In genomic region chr4:97771426-97771825, GRCm38 (mm10) we compare ENCODE assay signal across 9 mouse cellular contexts. TPM values are rescaled to one million over a fixed set of nuclear protein-coding genes. Genes with fewer than 3 reads are reported as not detected.
DNase-seq lines count a peak whose midpoint lies in the region; ATAC-seq and TF ChIP-seq lines count a peak whose summit lies in the region.
"Had no signal": no experiment of that assay in that cellular context is flagged by ENCODE, and none has a peak within 500 bp of the region (broad histone marks: within the 10 kb centered on the region; RNA-seq: fewer than 3 reads in every experiment).

No protein-coding gene starts in this region.

- H3K4me1 ChIP-seq in heart, adult 2 months (ENCODE audit: control insufficient read depth, insufficient read depth, low read length): peaks cover 6% of the 10 kb centered on the region
- H3K4me1 ChIP-seq in limb, embryonic 15.5 days: peaks cover 19% of the 10 kb centered on the region
- H3K4me1 ChIP-seq in stomach, postnatal 0 days (replicated peaks; ENCODE audit: control insufficient read depth, insufficient read depth): 0 out of 2 replicates have a peak, but pooled peaks cover 4% of the 10 kb centered on the region

- intact Hi-C loops in heart, adult 2 months (cut with DNase I): no loop called here
- intact Hi-C loops in heart, postnatal 10 days (cut with DNase I): loop anchor here (5.0 kb wide), 1 partner anchor 336 kb away; no protein-coding TSS in a partner anchor

- H3K4me2 ChIP-seq in limb, embryonic 15.5 days: peak overlapping the region; percentile 56
- H3K4me2 ChIP-seq in stomach, postnatal 0 days (replicated peaks; ENCODE audit: low read depth): peak overlapping the region; percentile 52

- TF ChIP-seq EP300 in heart, adult 2 months (IDR thresholded peaks at IDR 0.05; ENCODE audit: insufficient read depth, low read depth, low read length): no peak
- TF ChIP-seq EP300 in stomach, postnatal 0 days (optimal IDR thresholded peaks at IDR 0.05): no peak

- peaks cover 12% of the 10 kb centered on the region; the same call in 1 of the 2 replicates for H3K36me3 ChIP-seq in heart, adult 2 months (ENCODE audit: control insufficient read depth, insufficient read depth, low read length)
- H3K36me3 ChIP-seq in limb, embryonic 15.5 days: no peaks in the 10 kb centered on the region
- H3K36me3 ChIP-seq in stomach, postnatal 0 days (ENCODE audit: control insufficient read depth, insufficient read depth, low read length): no peaks in the 10 kb centered on the region

- H3K9me3 ChIP-seq in limb, embryonic 15.5 days: no peaks in the 10 kb centered on the region
- no peaks in the 10 kb centered on the region for H3K9me3 ChIP-seq in stomach, postnatal 0 days (ENCODE audit: control insufficient read depth, low read length)

- no peaks in the 10 kb centered on the region for H3K79me2 ChIP-seq in heart, adult 2 months (replicated peaks; ENCODE audit: control insufficient read depth, insufficient read depth, low read length)

- WGBS in heart, adult 2 months: 3% methylated on average over 5 of the region's 5 CpGs
- 19% methylated on average over 5 of the region's 5 CpGs for WGBS in limb, embryonic 15.5 days
- WGBS in stomach, postnatal 0 days: 11% methylated on average over 5 of the region's 5 CpGs

- peak overlapping the region; percentile 90 for H3K27ac ChIP-seq in heart, adult 2 months
- peak overlapping the region; percentile 97 for H3K27ac ChIP-seq in limb, embryonic 15.5 days
- peak overlapping the region; percentile 95 for H3K27ac ChIP-seq in stomach, postnatal 0 days (replicated peaks)

- H3K27me3 ChIP-seq in heart, adult 2 months (ENCODE audit: control insufficient read depth, insufficient read depth, low read length): no peaks in the 10 kb centered on the region
- no peaks in the 10 kb centered on the region for H3K27me3 ChIP-seq in limb, embryonic 15.5 days
- H3K27me3 ChIP-seq in stomach, postnatal 0 days (ENCODE audit: control insufficient read depth, insufficient read depth, low read length): no peaks in the 10 kb centered on the region
- H3K27me3 ChIP-seq: CH12.LX had no signal

- DNase-seq in heart, adult 2 months: no peak
- no peak for DNase-seq in heart, postnatal 10 days
- peak; percentile 7 for DNase-seq in thymus, postnatal 14 days
- no peak for DNase-seq in thymus, postnatal 25 days
- no peak for DNase-seq in stomach, postnatal 0 days (ENCODE audit: low spot score)
- DNase-seq in B cell, adult 2 months: no peak
- DNase-seq in cerebellum, adult 9-11 months: no peak

- H3K9ac ChIP-seq in heart, adult 2 months (ENCODE audit: low read depth, low read length): peak overlapping the region; percentile 74
- H3K9ac ChIP-seq in limb, embryonic 15.5 days: no peak overlapping the region
- 0 out of 2 replicates have a peak overlapping the region, but pooled peaks have one; percentile 59 for H3K9ac ChIP-seq in stomach, postnatal 0 days (ENCODE audit: low read length)

- H3K4me3 ChIP-seq in heart, adult 2 months: peak overlapping the region; percentile 59
- peak overlapping the region; percentile 48 for H3K4me3 ChIP-seq in limb, embryonic 15.5 days
- peak overlapping the region; percentile 46 for H3K4me3 ChIP-seq in stomach, postnatal 0 days (ENCODE audit: low read depth, low read length)

- TF ChIP-seq CTCF in heart, adult 2 months (IDR thresholded peaks at IDR 0.05): no peak
- no peak for TF ChIP-seq CTCF in stomach, postnatal 0 days (IDR thresholded peaks at IDR 0.05; ENCODE audit: low read depth)

- no peak for TF ChIP-seq POLR2A in heart, adult 2 months (IDR thresholded peaks at IDR 0.05; ENCODE audit: insufficient read depth, low read depth, low read length)

- no peak for ATAC-seq in limb, embryonic 15.5 days (ENCODE audit: insufficient number of reproducible peaks, low FRiP score, low TSS enrichment, low read depth)
- ATAC-seq in stomach, postnatal 0 days (ENCODE audit: low FRiP score, low TSS enrichment): no peak

RNA-seq across cellular contexts. Expression of gene Nfia, which starts 1.1 kb away (rescaled TPM):
- 100 to 1,000 TPM; 126 to 128 TPM for total RNA-seq in heart, adult 2 months (2021)
- polyA plus RNA-seq in heart, adult 2 months (2012; rRNA removed): 70.3 and 75.6 TPM in 2 replicates
- 100 to 1,000 TPM; 196 to 199 TPM for total RNA-seq in heart, postnatal 10 days (2021)
- 64.5 and 64.9 TPM in 2 replicates for polyA plus RNA-seq in limb, embryonic 15.5 days (2015; fragmentation: Nextera tagmentation; extraction: Ambion mirVana)
- 24.7 and 26.0 TPM in 2 replicates for polyA plus RNA-seq in stomach, postnatal 0 days (2015; fragmentation: Nextera tagmentation; extraction: Ambion mirVana)
- total RNA-seq: CH12.LX had no signal

RNA-seq across cellular contexts. Expression of gene E130114P18Rik, which starts 6.5 kb away (rescaled TPM):
- total RNA-seq in heart, adult 2 months (2021): not detected
- 0.15 TPM in 1 of 2 replicates, not detected in the other for polyA plus RNA-seq in heart, adult 2 months (2012; rRNA removed)
- total RNA-seq in heart, postnatal 10 days (2021): under 1 TPM; 0.34 to 0.47 TPM
- 3.0 and 3.5 TPM in 2 replicates for polyA plus RNA-seq in limb, embryonic 15.5 days (2015; fragmentation: Nextera tagmentation; extraction: Ambion mirVana)
- 1.2 and 1.9 TPM in 2 replicates for polyA plus RNA-seq in stomach, postnatal 0 days (2015; fragmentation: Nextera tagmentation; extraction: Ambion mirVana)
- total RNA-seq: CH12.LX had no signal
